Mouse (Mus musculus) C2C12 (cell line): Measurements from ENCODE around the gene Kif2c.

Experiments
- CTCF ChIP-seq: IDR thresholded peaks from one replicate; pipeline ENCODE4 v1.5.1; 2011; ENCODE audit not compliant: control insufficient read depth, insufficient read depth, insufficient read length
- USF1 ChIP-seq: IDR thresholded peaks from one replicate; pipeline ENCODE4 v1.6.1; 2011; ENCODE audit warnings: low read depth, mild to moderate bottlenecking, control low read depth, moderate library complexity

DNA sequence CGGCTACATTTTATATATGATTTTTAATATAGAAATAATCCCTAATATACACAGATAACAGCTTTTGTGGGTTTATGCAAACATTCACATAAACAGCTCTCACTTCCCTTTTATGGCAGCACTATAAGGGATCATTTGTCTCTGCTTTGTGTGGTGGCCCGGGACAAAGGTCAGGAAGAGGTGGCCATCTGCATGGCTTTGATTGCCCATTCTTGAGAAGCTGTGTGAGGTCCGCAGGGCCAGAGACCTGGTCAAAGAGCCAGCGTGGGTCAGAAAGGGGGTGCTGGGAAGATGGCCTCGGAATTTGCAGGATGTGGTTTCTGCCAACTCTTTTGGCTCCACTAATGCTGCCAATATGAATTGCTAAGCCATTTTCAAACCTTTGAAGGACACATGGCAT, 40.6 kb upstream of the Kif2c start:
- TF ChIP-seq USF1 (no peak), CTCF (no peak)
